Mouse (Mus musculus): ENCODE measurements at regions not wholly inside any gene's neighbourhood (a gene's known extent, or its start where the extent isn't known, plus 50 kb on each side); places are given as distances from the start of the nearest gene placed in this dataset.

DNA sequence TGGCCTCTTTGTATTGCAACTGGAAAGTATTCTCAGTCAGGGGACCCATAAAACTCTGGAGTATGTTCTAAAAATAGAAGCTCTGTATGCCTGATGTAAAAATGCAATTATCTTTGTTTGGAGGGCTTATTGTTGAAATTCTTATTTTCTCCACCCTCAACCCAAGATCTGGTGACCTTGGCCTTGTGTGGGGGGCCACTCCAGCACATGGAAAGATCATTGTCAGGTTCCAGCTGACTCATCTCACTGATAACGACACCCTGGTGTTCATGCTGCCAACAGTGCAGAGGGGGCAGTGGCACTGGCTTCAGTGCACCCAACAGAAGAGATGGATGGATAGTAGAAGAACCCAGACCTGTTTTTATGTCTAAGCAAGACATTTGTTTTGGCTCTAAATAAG lies 60.3 kb upstream of the Rtn4 start:
- no peak for TF ChIP-seq CTCF (IDR thresholded peaks at IDR 0.05)
- TF ChIP-seq EP300 (IDR thresholded peaks at IDR 0.05; ENCODE audit: insufficient read depth, low read depth, low read length): no peak

Measured in heart, adult 2 months (tissue).